Mouse (Mus musculus): Measurements from ENCODE around the gene Wdr61.

- no peak for TF ChIP-seq POLR2A (IDR thresholded peaks at IDR 0.05; ENCODE audit: low read depth, low read length)
- no peak for TF ChIP-seq CTCF (IDR thresholded peaks at IDR 0.05; ENCODE audit: extremely low read depth, insufficient read depth, insufficient read length, insufficient replicate concordance)
Observed at GRCm38 (mm10) chr9:54764561-54765217, 30.4 kb upstream of the Wdr61 start, which contains the start of gene Crabp1.
